Mouse (Mus musculus): ENCODE results near the gene Nck1. TPM values are rescaled to one million over a fixed set of nuclear protein-coding genes. Genes with fewer than 3 reads are reported as not detected.
A peak's percentile ranks its signal among the peaks of the same experiment; 100 is the strongest.

The Nck1 gene
- total and polyA plus RNA-seq, 2 experiments from 2014 or later = 14.8 to 45.6 TPM

GRCm38 (mm10) chr9:100569798-100570625 lies 24.1 kb upstream of the Nck1 start:
- TF ChIP-seq CTCF (IDR thresholded peaks at IDR 0.05) = peak; percentile 56
- ATAC-seq (ENCODE audit: low FRiP score) (peak; percentile 57), DNase-seq (ENCODE audit: low spot score) (peak; percentile 73)
- Histone ChIP-seq H3K4me1 (ENCODE audit: insufficient read depth, low read length) (peaks cover 7% of the 10 kb centered on the region; the same call in 1 of the 2 replicates), H3K36me3 (ENCODE audit: insufficient read depth, low read length) (no peaks in the 10 kb centered on the region), H3K27ac (ENCODE audit: low read depth, low read length) (peak overlapping the region; percentile 78), H3K9me3 (ENCODE audit: low read length) (no peaks in the 10 kb centered on the region), H3K9ac (replicated peaks; ENCODE audit: low read length, poor library complexity, severe bottlenecking) (peak overlapping the region; percentile 74), H3K27me3 (ENCODE audit: insufficient read depth, low read length) (no peaks in the 10 kb centered on the region), H3K4me3 (ENCODE audit: low read depth, low read length) (peak overlapping the region; percentile 53), H3K4me2 (ENCODE audit: low read depth, low read length, poor library complexity, severe bottlenecking) (peak overlapping the region; percentile 69)
- WGBS = 12% methylated on average over 32 of the region's 32 CpGs

- Histone ChIP-seq H3K4me1 (ENCODE audit: insufficient read depth, low read length) (no peaks in the 10 kb centered on the region), H3K27me3 (ENCODE audit: insufficient read depth, low read length) (no peaks in the 10 kb centered on the region), H3K36me3 (ENCODE audit: insufficient read depth, low read length) (no peaks in the 10 kb centered on the region), H3K9me3 (ENCODE audit: low read length) (no peaks in the 10 kb centered on the region), H3K4me3 (ENCODE audit: low read depth, low read length) (no peak overlapping the region), H3K27ac (ENCODE audit: low read depth, low read length) (no peak overlapping the region), H3K4me2 (ENCODE audit: low read depth, low read length, poor library complexity, severe bottlenecking) (no peak overlapping the region), H3K9ac (replicated peaks; ENCODE audit: low read length, poor library complexity, severe bottlenecking) (no peak overlapping the region)
- ATAC-seq (ENCODE audit: low FRiP score) (no peak), DNase-seq (ENCODE audit: low spot score) (peak; percentile 36)
- 90% methylated on average over 10 of the region's 10 CpGs for WGBS
- no peak for TF ChIP-seq CTCF (IDR thresholded peaks at IDR 0.05)
Measured at GRCm38 (mm10) chr9:100560251-100560890, 14.4 kb upstream of the Nck1 start.

GRCm38 (mm10) chr9:100558991-100559390 lies 13.1 kb upstream of the Nck1 start:
- Histone ChIP-seq H3K9ac (replicated peaks; ENCODE audit: low read length, poor library complexity, severe bottlenecking) (no peak overlapping the region), H3K4me2 (ENCODE audit: low read depth, low read length, poor library complexity, severe bottlenecking) (no peak overlapping the region), H3K4me3 (ENCODE audit: low read depth, low read length) (no peak overlapping the region), H3K36me3 (ENCODE audit: insufficient read depth, low read length) (no peaks in the 10 kb centered on the region), H3K4me1 (ENCODE audit: insufficient read depth, low read length) (no peaks in the 10 kb centered on the region), H3K27me3 (ENCODE audit: insufficient read depth, low read length) (no peaks in the 10 kb centered on the region), H3K9me3 (ENCODE audit: low read length) (no peaks in the 10 kb centered on the region), H3K27ac (ENCODE audit: low read depth, low read length) (no peak overlapping the region)
- no peak for DNase-seq (ENCODE audit: low spot score)
- no peak for TF ChIP-seq CTCF (IDR thresholded peaks at IDR 0.05)
- no peak for ATAC-seq (ENCODE audit: low FRiP score)

- H3K4me2 ChIP-seq (ENCODE audit: low read depth, low read length, poor library complexity, severe bottlenecking) = no peak overlapping the region
- H3K4me3 ChIP-seq (ENCODE audit: low read depth, low read length) = no peak overlapping the region
- H3K27me3 ChIP-seq (ENCODE audit: insufficient read depth, low read length) = no peaks in the 10 kb centered on the region
- ATAC-seq (ENCODE audit: low FRiP score) = no peak
- DNase-seq (ENCODE audit: low spot score) = no peak
- H3K27ac ChIP-seq (ENCODE audit: low read depth, low read length) = no peak overlapping the region
- H3K9me3 ChIP-seq (ENCODE audit: low read length) = no peaks in the 10 kb centered on the region
- H3K4me1 ChIP-seq (ENCODE audit: insufficient read depth, low read length) = no peaks in the 10 kb centered on the region
- no peak for TF ChIP-seq CTCF (IDR thresholded peaks at IDR 0.05)
- WGBS = 78% methylated on average over 4 of the region's 4 CpGs
- H3K9ac ChIP-seq (replicated peaks; ENCODE audit: low read length, poor library complexity, severe bottlenecking) = no peak overlapping the region
- H3K36me3 ChIP-seq (ENCODE audit: insufficient read depth, low read length) = no peaks in the 10 kb centered on the region
Measured at GRCm38 (mm10) chr9:100558023-100558573, 12.2 kb upstream of the Nck1 start.

- Histone ChIP-seq H3K9me3 (ENCODE audit: low read length) (no peaks in the 10 kb centered on the region), H3K4me1 (ENCODE audit: insufficient read depth, low read length) (no peaks in the 10 kb centered on the region), H3K27me3 (ENCODE audit: insufficient read depth, low read length) (no peaks in the 10 kb centered on the region), H3K9ac (replicated peaks; ENCODE audit: low read length, poor library complexity, severe bottlenecking) (no peak overlapping the region), H3K27ac (ENCODE audit: low read depth, low read length) (no peak overlapping the region), H3K4me3 (ENCODE audit: low read depth, low read length) (no peak overlapping the region), H3K4me2 (ENCODE audit: low read depth, low read length, poor library complexity, severe bottlenecking) (no peak overlapping the region), H3K36me3 (ENCODE audit: insufficient read depth, low read length) (peaks cover 5% of the 10 kb centered on the region; the same call in 1 of the 2 replicates)
- DNase-seq (ENCODE audit: low spot score) = no peak
- TF ChIP-seq CTCF (IDR thresholded peaks at IDR 0.05) = no peak
- WGBS = 80% methylated on average over 5 of the region's 5 CpGs
- no peak for ATAC-seq (ENCODE audit: low FRiP score)
Measured at GRCm38 (mm10) chr9:100555686-100556085, 9.8 kb upstream of the Nck1 start.

- ATAC-seq (ENCODE audit: low FRiP score) (no peak), DNase-seq (ENCODE audit: low spot score) (no peak)
- WGBS = 88% methylated on average over 2 of the region's 2 CpGs
- 0 out of 2 replicates have a peak, but pooled peaks cover 2% of the 10 kb centered on the region for H3K9me3 ChIP-seq (ENCODE audit: low read length)
- no peaks in the 10 kb centered on the region for H3K27me3 ChIP-seq (ENCODE audit: insufficient read depth, low read length)
- no peak overlapping the region for H3K27ac ChIP-seq (ENCODE audit: low read depth, low read length)
- H3K36me3 ChIP-seq (ENCODE audit: insufficient read depth, low read length) = peaks cover 5% of the 10 kb centered on the region; the same call in 1 of the 2 replicates
- H3K4me2 ChIP-seq (ENCODE audit: low read depth, low read length, poor library complexity, severe bottlenecking) = no peak overlapping the region
- H3K9ac ChIP-seq (replicated peaks; ENCODE audit: low read length, poor library complexity, severe bottlenecking) = no peak overlapping the region
- peak; percentile 64 for TF ChIP-seq CTCF (IDR thresholded peaks at IDR 0.05)
- no peak overlapping the region for H3K4me3 ChIP-seq (ENCODE audit: low read depth, low read length)
- peaks cover 9% of the 10 kb centered on the region for H3K4me1 ChIP-seq (ENCODE audit: insufficient read depth, low read length)
Measured at GRCm38 (mm10) chr9:100548313-100548712, 2.4 kb upstream of the Nck1 start.

Measured in midbrain, postnatal 0 days (tissue).